Mouse (Mus musculus): ENCODE data around the gene Rbpj. TPM values are rescaled to one million over a fixed set of nuclear protein-coding genes. Genes with fewer than 3 reads are reported as not detected.

The Rbpj gene
- total and polyA plus RNA-seq, 3 experiments = 40.5 to 62.8 (median 61.3) TPM

GRCm38 (mm10) chr5:53454706-53455105, 11.2 kb upstream of the Rbpj start:
- Histone ChIP-seq H3K27ac (ENCODE audit: insufficient read depth, low read depth) (no peak overlapping the region), H3K9ac (ENCODE audit: insufficient read depth, low read depth) (no peak overlapping the region), H3K27me3 (replicated peaks) (no peaks in the 10 kb centered on the region), H3K9me3 (replicated peaks; ENCODE audit: low read length) (no peaks in the 10 kb centered on the region), H3K79me2 (replicated peaks; ENCODE audit: control insufficient read depth, extremely low read depth, insufficient read depth, poor library complexity, severe bottlenecking) (no peaks in the 10 kb centered on the region), H3K4me3 (replicated peaks in 1 of 3; ENCODE audit: low read depth in 2 of 3, low read length in 2 of 3, poor library complexity in 1 of 3) (no peak overlapping the region), H3K36me3 (replicated peaks in 1 of 2; ENCODE audit: control insufficient read depth in 1 of 2, insufficient read depth in 1 of 2, low read length in 1 of 2) (no peaks in the 10 kb centered on the region), H3K4me1 (ENCODE audit: control insufficient read depth in 1 of 2, insufficient read depth in 2 of 2) (peaks cover 21 to 50% of the 10 kb centered on the region in 2 experiments), H3K4me2 (ENCODE audit: insufficient read depth, low read depth, poor library complexity, severe bottlenecking) (no peak overlapping the region)
- TF ChIP-seq MYC (IDR thresholded peaks at IDR 0.05; ENCODE audit: low read depth, low read length) (no peak), ZNF384 (IDR thresholded peaks at IDR 0.05; ENCODE audit: low read depth, low read length) (no peak), ETS1 (conservative IDR thresholded peaks at IDR 0.05; ENCODE audit: low read depth, low read length) (no peak), ZKSCAN1 (IDR thresholded peaks at IDR 0.05; ENCODE audit: borderline replicate concordance, low read depth, low read length) (no peak), MAX (IDR thresholded peaks at IDR 0.05; ENCODE audit: low read length) (no peak), GABPA (IDR thresholded peaks at IDR 0.05; ENCODE audit: insufficient replicate concordance, low read depth, low read length) (no peak)
- no peak for DNase-seq (ENCODE audit: extremely low read depth)
- dilution Hi-C loops (cut with MboI; ENCODE audit: extremely low pct_ligation_motif_present, extremely low pct_unique_long_range_greater_than_20kb, low sequenced_read_pairs) = no loop called here
- in situ Hi-C loops (cut with MboI; ENCODE audit: low pct_ligation_motif_present, low pct_unique_long_range_greater_than_20kb, low sequenced_read_pairs) = no loop called here

GRCm38 (mm10) chr5:53455459-53455858, 10.5 kb upstream of the Rbpj start:
- Histone ChIP-seq H3K9me3 (replicated peaks; ENCODE audit: low read length) (no peaks in the 10 kb centered on the region), H3K27ac (ENCODE audit: insufficient read depth, low read depth) (no peak overlapping the region), H3K4me3 (replicated peaks in 1 of 3; ENCODE audit: low read depth in 2 of 3, low read length in 2 of 3, poor library complexity in 1 of 3) (no peak overlapping the region), H3K4me2 (ENCODE audit: insufficient read depth, low read depth, poor library complexity, severe bottlenecking) (no peak overlapping the region), H3K27me3 (replicated peaks) (no peaks in the 10 kb centered on the region), H3K9ac (ENCODE audit: insufficient read depth, low read depth) (no peak overlapping the region), H3K79me2 (replicated peaks; ENCODE audit: control insufficient read depth, extremely low read depth, insufficient read depth, poor library complexity, severe bottlenecking) (no peaks in the 10 kb centered on the region), H3K4me1 (ENCODE audit: control insufficient read depth in 1 of 2, insufficient read depth in 2 of 2) (peaks cover 17 to 43% of the 10 kb centered on the region in 2 experiments), H3K36me3 (replicated peaks in 1 of 2; ENCODE audit: control insufficient read depth in 1 of 2, insufficient read depth in 1 of 2, low read length in 1 of 2) (no peaks in the 10 kb centered on the region)
- dilution Hi-C loops (cut with MboI; ENCODE audit: extremely low pct_ligation_motif_present, extremely low pct_unique_long_range_greater_than_20kb, low sequenced_read_pairs) (no loop called here), in situ Hi-C loops (cut with MboI; ENCODE audit: low pct_ligation_motif_present, low pct_unique_long_range_greater_than_20kb, low sequenced_read_pairs) (no loop called here)
- DNase-seq (ENCODE audit: extremely low read depth) = no peak
- TF ChIP-seq ELF1 (IDR thresholded peaks at IDR 0.05; ENCODE audit: low read depth, low read length) (no peak), CTCF (conservative IDR thresholded peaks at IDR 0.05 in 1 of 2, IDR thresholded peaks at IDR 0.05 in 1 of 2; ENCODE audit: low read depth in 2 of 2, low read length in 2 of 2) (no peak), TBP (conservative IDR thresholded peaks at IDR 0.05; ENCODE audit: low read depth, low read length) (no peak), MAX (IDR thresholded peaks at IDR 0.05; ENCODE audit: low read length) (no peak), ZMIZ1 (IDR thresholded peaks at IDR 0.05; ENCODE audit: low read depth, low read length) (no peak), ZC3H11A (IDR thresholded peaks at IDR 0.05; ENCODE audit: low read depth, low read length) (no peak), POLR2A (IDR thresholded peaks at IDR 0.05; ENCODE audit: low read depth, low read length) (no peak)

- Histone ChIP-seq H3K27ac (ENCODE audit: insufficient read depth, low read depth) (no peak overlapping the region), H3K9ac (ENCODE audit: insufficient read depth, low read depth) (no peak overlapping the region)
Observed at GRCm38 (mm10) chr5:53460196-53460595, 5.8 kb upstream of the Rbpj start.

More at GRCm38 (mm10) chr5:53460196-53460595, 5.8 kb upstream of the Rbpj start:
- dilution Hi-C loops (cut with MboI; ENCODE audit: extremely low pct_ligation_motif_present, extremely low pct_unique_long_range_greater_than_20kb, low sequenced_read_pairs) (no loop called here), in situ Hi-C loops (cut with MboI; ENCODE audit: low pct_ligation_motif_present, low pct_unique_long_range_greater_than_20kb, low sequenced_read_pairs) (no loop called here)
- no peaks in the 10 kb centered on the region for H3K9me3 ChIP-seq (replicated peaks; ENCODE audit: low read length)
- no peak for DNase-seq (ENCODE audit: extremely low read depth)
- H3K27me3 ChIP-seq (replicated peaks) = no peaks in the 10 kb centered on the region
- no peak for TF ChIP-seq NRF1 (IDR thresholded peaks at IDR 0.05; ENCODE audit: low read depth, low read length)
- H3K4me2 ChIP-seq (ENCODE audit: insufficient read depth, low read depth, poor library complexity, severe bottlenecking) = no peak overlapping the region
- peaks cover 0 to 11% of the 10 kb centered on the region in 2 experiments; a peak in 2 of 4 replicates for H3K4me1 ChIP-seq (ENCODE audit: control insufficient read depth in 1 of 2, insufficient read depth in 2 of 2)
- H3K79me2 ChIP-seq (replicated peaks; ENCODE audit: control insufficient read depth, extremely low read depth, insufficient read depth, poor library complexity, severe bottlenecking) = no peaks in the 10 kb centered on the region
- H3K4me3 ChIP-seq (replicated peaks in 1 of 3; ENCODE audit: low read depth in 2 of 3, low read length in 2 of 3, poor library complexity in 1 of 3) = no peak overlapping the region
- H3K36me3 ChIP-seq (replicated peaks in 1 of 2; ENCODE audit: control insufficient read depth in 1 of 2, insufficient read depth in 1 of 2, low read length in 1 of 2) = no peaks in the 10 kb centered on the region
